18 mouse cellular contexts compared by ENCODE assay signal in genomic region chr6:32850960-32851359, GRCm38 (mm10).
DNase-seq lines count a peak whose midpoint lies in the region; ATAC-seq lines count a peak whose summit lies in the region.
"Had no signal": no experiment of that assay in that cellular context is flagged by ENCODE, and none has a peak within 500 bp of the region (broad histone marks: within the 10 kb centered on the region; RNA-seq: fewer than 3 reads in every experiment).

No protein-coding gene starts in this region.

- WGBS in heart, embryonic 11.5 days (ENCODE audit: insufficient replicate concordance): 67% methylated on average over 4 of the region's 4 CpGs
- WGBS in liver, embryonic 11.5 days: 53% methylated on average over 4 of the region's 4 CpGs

- ATAC-seq in heart, embryonic 11.5 days (replicated peaks; ENCODE audit: insufficient number of reproducible peaks, low FRiP score, low TSS enrichment): peak; percentile 82
- ATAC-seq in liver, embryonic 11.5 days (replicated peaks; ENCODE audit: low FRiP score): peak; percentile 99
- ATAC-seq in cerebellum, adult (ENCODE audit: insufficient number of reproducible peaks, low FRiP score, low TSS enrichment): no peak
- ATAC-seq: midbrain, embryonic 15.5 days had no signal

- H3K4me2 ChIP-seq in heart, embryonic 11.5 days: no peak overlapping the region
- no peak overlapping the region for H3K4me2 ChIP-seq in liver, embryonic 11.5 days
- H3K4me2 ChIP-seq: embryonic facial prominence, embryonic 12.5 days; hindbrain, embryonic 14.5 days; midbrain, embryonic 15.5 days had no signal

- no peaks in the 10 kb centered on the region for H3K4me1 ChIP-seq in heart, embryonic 11.5 days (ENCODE audit: control insufficient read depth, insufficient read depth, low read length)
- H3K4me1 ChIP-seq in liver, embryonic 11.5 days (replicated peaks; ENCODE audit: control insufficient read depth, insufficient read depth, low read length): peaks cover 5% of the 10 kb centered on the region; the same call in 1 of the 2 replicates
- H3K4me1 ChIP-seq: embryonic facial prominence, embryonic 12.5 days; midbrain, embryonic 15.5 days had no signal

- DNase-seq in heart, adult 11 months: no peak
- peak; percentile 72 for DNase-seq in c-Kit-negative CD71-positive TER-119-positive erythroid progenitor cells, embryonic 14.5 days (ENCODE audit: low read depth, low spot score)
- no peak for DNase-seq in liver, embryonic 11.5 days (ENCODE audit: low spot score)
- DNase-seq in spleen, postnatal 36 days (ENCODE audit: low spot score in 2 of 2): peak; percentile 14 to 44
- DNase-seq in urinary bladder, postnatal 14 days (ENCODE audit: low spot score): no peak
- no peak for DNase-seq in layer of hippocampus, adult 9-11 months
- DNase-seq: adrenal gland, adult 2 months; cerebellum, postnatal 14 days; kidney, adult 2 months; kidney, postnatal 4 days; left cerebral cortex, postnatal 4 days; lung, adult 2 months; right cerebral cortex, postnatal 25 days had no signal

- no peak overlapping the region for H3K9ac ChIP-seq in heart, embryonic 11.5 days (ENCODE audit: low read depth, low read length)
- H3K9ac ChIP-seq in liver, embryonic 11.5 days (ENCODE audit: low read depth, low read length): no peak overlapping the region
- H3K9ac ChIP-seq: embryonic facial prominence, embryonic 12.5 days; hindbrain, embryonic 14.5 days; midbrain, embryonic 15.5 days had no signal

- H3K36me3 ChIP-seq in heart, embryonic 11.5 days (ENCODE audit: control insufficient read depth, insufficient read depth, low read length): no peaks in the 10 kb centered on the region
- no peaks in the 10 kb centered on the region for H3K36me3 ChIP-seq in liver, embryonic 11.5 days (ENCODE audit: control insufficient read depth, insufficient read depth, low read length)
- H3K36me3 ChIP-seq: embryonic facial prominence, embryonic 12.5 days; midbrain, embryonic 15.5 days had no signal

- H3K27me3 ChIP-seq in heart, embryonic 11.5 days (ENCODE audit: control insufficient read depth, insufficient read depth, low read length): no peaks in the 10 kb centered on the region
- H3K27me3 ChIP-seq in liver, embryonic 11.5 days (replicated peaks; ENCODE audit: control insufficient read depth, insufficient read depth, low read length): no peaks in the 10 kb centered on the region
- H3K27me3 ChIP-seq: embryonic facial prominence, embryonic 12.5 days; midbrain, embryonic 15.5 days had no signal

- no peak overlapping the region for H3K27ac ChIP-seq in heart, embryonic 11.5 days (ENCODE audit: low read depth, low read length)
- H3K27ac ChIP-seq in liver, embryonic 11.5 days (ENCODE audit: low read depth, low read length): no peak overlapping the region
- H3K27ac ChIP-seq: embryonic facial prominence, embryonic 12.5 days; hindbrain, embryonic 14.5 days; midbrain, embryonic 15.5 days had no signal

- H3K9me3 ChIP-seq in heart, embryonic 11.5 days (replicated peaks; ENCODE audit: control insufficient read depth, low read length): no peaks in the 10 kb centered on the region
- H3K9me3 ChIP-seq in liver, embryonic 11.5 days (ENCODE audit: control insufficient read depth, low read length): no peaks in the 10 kb centered on the region
- H3K9me3 ChIP-seq: embryonic facial prominence, embryonic 12.5 days; midbrain, embryonic 15.5 days had no signal

- H3K4me3 ChIP-seq in heart, embryonic 11.5 days (ENCODE audit: low read depth, low read length): no peak overlapping the region
- H3K4me3 ChIP-seq in liver, embryonic 11.5 days (ENCODE audit: low read depth, low read length): no peak overlapping the region
- H3K4me3 ChIP-seq: embryonic facial prominence, embryonic 12.5 days; midbrain, embryonic 15.5 days had no signal

Comparison
In these comparisons a context has a peak if more than half of its experiments do, and no peak if none do; other contexts are left out.
1. DNase-seq: peak in c-Kit-negative CD71-positive TER-119-positive erythroid progenitor cells, embryonic 14.5 days (single experiment) and spleen, postnatal 36 days (2 of 2); none in heart, adult 11 months (single experiment), liver, embryonic 11.5 days (single experiment), urinary bladder, postnatal 14 days (single experiment) and layer of hippocampus, adult 9-11 months (single experiment).